Mouse (Mus musculus) heart, postnatal 0 days (tissue): ENCODE measurements around the gene Slc13a3.

Experiments used
- CTCF ChIP-seq: IDR thresholded peaks from 2 replicates; pipeline ENCODE4 v1.5.1; 2016; ENCODE audit warnings: antibody characterized with exemption, control low read depth, low read depth
- EP300 ChIP-seq: IDR thresholded peaks from 2 replicates; pipeline ENCODE4 v1.6.1; 2016; ENCODE audit warnings: antibody characterized with exemption, low read depth

DNA sequence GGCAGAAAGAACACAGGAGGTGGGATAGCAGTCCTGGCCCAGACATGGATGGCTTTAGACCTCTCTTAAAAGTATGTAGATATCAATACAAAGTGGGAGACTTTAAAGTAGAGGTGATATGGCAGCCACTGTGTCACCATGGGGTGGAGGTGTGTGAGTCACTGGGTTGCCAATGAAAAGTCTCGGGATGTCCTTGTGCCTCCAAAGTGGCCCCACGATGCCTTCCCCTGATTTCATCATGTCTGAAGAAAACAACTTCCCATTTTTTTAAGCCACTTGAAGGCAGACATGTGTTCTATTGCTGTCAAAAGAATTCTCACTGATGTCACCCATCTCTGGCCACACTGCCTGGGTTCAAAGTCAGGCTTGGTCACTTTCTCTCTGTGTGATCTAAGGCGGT, 28.2 kb downstream of the Slc13a3 start:
- TF ChIP-seq CTCF (no peak), EP300 (no peak)
